Mouse (Mus musculus): ENCODE results near the gene Snrnp35.
A peak's percentile ranks its signal among the peaks of the same experiment; 100 is the strongest.

The Snrnp35 gene

DNA sequence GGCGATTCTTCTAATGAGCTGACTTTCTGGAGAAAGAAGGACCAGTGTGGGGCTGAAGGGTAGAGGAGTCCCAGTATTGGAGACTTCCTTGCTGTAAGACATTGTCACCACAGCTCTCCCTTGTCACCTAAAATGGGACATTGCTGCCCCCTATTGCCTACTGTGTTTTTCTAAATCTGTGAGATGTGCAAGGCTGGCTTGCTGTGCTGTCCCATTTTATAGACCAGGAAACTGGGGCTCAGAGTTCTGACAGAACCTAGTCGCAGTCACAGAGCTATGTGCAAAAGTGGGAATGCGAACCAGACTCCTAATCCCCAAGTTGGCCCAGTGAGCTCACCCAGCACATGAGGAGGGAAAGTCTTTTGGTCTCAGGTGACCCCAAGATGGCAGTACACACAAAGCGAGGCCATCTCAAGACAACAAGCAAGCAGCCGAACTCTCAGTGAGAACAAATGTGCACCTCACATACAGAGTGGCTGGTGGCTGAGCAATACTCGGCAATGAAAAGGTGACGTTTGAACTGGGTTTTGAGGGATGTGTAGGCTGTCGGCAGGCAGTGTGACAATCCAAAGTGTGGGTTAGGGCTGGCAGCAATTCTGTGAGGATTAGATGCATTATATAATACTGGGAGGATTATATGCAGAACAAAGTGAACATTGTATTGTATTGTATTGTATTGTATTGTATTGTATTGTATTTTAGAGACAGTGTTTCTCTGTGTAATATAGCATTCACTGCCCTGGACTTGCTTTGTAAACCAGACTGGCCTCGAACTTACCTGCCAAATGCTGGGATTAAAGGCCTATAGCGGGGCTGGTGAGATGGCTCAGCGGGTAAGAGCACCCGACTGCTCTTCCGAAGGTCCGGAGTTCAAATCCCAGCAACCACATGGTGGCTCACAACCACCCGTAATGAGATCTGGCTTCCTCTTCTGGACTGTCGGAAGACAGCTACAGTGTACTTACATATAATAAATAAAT lies 56.2 kb downstream of the Snrnp35 start:
- peak; percentile 78 for DNase-seq (ENCODE audit: low read depth)

DNA sequence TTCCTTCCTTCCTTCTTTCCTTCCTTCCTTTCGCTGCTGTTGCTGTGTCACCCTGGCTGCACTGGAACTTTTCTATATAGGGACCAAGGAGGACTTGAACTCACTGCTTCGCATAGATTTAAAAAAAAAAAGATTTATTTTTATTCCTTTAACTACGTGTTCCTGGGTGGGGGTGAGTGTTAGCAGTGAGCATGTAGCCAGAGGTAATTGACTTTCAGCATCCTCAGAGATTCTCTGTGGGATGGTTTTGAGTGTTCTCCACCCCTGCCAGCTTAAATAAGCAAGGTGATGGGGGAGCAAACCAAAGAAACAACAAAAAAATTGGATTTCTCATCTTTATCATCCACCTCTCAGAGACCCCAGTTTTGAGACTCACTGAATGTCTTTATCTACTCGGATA lies 57.0 kb downstream of the Snrnp35 start:
- DNase-seq (ENCODE audit: low read depth) = no peak

DNA sequence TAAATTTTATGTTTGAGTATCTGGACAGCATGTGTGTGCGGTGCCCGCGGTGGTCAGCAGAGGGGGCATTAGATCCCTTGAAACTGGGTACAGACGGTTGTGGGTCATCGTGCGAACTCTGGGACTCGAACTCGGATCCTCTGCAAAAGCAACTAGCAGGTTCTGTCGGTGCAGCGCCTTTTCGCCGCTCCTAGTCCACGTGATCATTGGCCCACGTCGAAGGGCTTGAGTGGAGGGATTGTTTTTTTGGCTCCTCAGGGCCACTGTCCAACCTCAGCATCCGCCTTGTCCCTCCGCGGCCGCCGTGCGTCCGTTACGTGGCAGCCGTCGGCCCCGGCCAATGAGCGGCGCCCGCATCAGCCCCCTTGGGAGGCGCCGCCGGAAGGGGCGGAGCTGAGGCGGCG lies 57.5 kb downstream of the Snrnp35 start, which contains the start of gene Tmed2:
Gene Tmed2 (plus strand): TSS at position 313 of the 404 bp plus-strand sequence.
- peak; percentile 98 for DNase-seq (ENCODE audit: low read depth)
